Mouse (Mus musculus) frontal cortex, adult 2 months (tissue): ENCODE measurements around the gene Lipc. TPM values are rescaled to one million over a fixed set of nuclear protein-coding genes. Genes with fewer than 3 reads are reported as not detected.

Experiments used
- DNase-seq, 2 experiments: peaks; one replicate each; pipeline ENCODE4 v3.0.0; 2022; ENCODE audit warnings: low spot score in 1 of 2; ENCODE audit errors: extremely low spot score in 1 of 2
- polyA plus RNA-seq: library from polyadenylated mRNA; depleted of rRNA; stranded (reverse); fragments of >200 nt; gene quantifications from 2 replicates; pipeline ENCODE4 v1.2.3, GENCODE M21; 2012

Lipc gene
- polyA plus RNA-seq, 1 experiment, result 0.58 TPM

GRCm38 (mm10) chr9:70832231-70832630 lies 119.8 kb downstream of the Lipc start:
- no peak for DNase-seq

- no peak for DNase-seq
These were observed 121.0 kb downstream of the Lipc start for GRCm38 (mm10) chr9:70830844-70831529.

DNA sequence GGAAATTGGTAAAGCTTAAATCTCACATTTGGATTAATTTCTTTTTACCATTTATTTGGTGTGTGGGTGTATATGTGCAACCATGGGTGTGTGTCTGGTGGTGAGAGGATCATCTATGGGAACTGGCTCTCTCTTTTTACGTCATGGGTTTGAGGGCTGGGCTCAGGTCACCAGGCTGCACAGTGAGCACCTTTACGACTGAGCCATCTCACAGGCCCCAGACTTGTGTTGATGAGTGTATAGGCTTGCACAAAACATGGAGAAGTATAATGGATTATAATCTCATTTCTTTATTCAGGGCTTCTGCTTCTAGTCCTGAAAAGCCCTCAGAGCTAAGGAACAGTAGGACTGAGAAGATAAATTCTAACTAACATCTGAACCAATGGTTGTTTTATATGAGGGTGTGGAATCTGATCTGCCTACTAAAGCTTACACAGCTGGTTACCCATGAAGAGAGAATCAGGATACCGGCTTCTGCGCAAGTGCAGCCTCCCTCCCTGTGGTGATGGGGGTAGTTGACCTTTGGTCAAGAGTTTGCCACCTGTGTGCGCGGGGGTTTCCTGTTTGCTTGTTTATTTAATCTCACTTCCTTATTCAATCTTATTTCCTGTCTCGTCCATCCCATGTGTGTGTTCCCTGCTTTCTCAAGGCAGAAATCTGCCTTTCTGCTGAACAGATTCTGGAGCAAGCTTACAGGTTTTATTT lies 122.1 kb downstream of the Lipc start:
- no peak for DNase-seq

DNA sequence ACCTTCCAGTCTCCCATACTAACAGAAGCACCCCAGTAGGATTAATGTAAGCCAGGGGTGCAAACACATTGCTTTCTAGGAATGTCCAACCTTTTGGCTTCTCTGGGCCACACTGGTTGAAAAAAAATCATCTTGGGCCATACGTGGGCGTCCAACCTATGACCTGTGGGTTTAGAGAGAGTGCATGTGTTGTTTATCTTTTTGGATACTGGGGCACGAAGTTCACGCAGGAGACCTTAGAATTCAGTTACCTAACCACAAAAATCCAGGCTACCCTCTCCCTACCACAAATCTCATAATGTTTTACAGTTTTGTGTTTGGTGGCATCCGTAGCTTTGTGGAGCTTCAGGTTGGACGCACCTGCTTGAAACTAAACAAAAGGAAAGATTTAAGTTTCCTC lies 124.1 kb downstream of the Lipc start:
- no peak for DNase-seq

DNA sequence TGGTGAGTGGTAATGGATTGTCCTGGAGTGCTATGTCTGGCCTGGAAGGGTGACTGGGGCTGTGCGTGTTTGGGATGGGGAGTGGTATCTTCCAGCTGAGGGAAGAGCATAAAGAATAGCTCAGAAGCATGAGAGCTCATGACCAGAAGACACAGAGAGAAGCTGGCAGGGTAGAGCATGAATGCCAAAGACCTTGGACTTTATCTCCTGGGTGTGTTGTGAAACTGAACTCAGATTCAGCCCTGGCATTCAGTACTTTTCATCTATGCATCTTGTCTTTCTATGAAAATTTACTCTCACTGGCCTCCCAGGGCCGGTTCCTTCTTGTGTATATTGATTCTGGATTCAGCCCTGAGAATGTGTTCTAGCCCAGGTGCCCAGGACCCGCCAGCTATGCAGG lies 127.9 kb downstream of the Lipc start:
- no peak for DNase-seq

GRCm38 (mm10) chr9:70818739-70819138 lies 133.3 kb downstream of the Lipc start:
- DNase-seq, result no peak

DNA sequence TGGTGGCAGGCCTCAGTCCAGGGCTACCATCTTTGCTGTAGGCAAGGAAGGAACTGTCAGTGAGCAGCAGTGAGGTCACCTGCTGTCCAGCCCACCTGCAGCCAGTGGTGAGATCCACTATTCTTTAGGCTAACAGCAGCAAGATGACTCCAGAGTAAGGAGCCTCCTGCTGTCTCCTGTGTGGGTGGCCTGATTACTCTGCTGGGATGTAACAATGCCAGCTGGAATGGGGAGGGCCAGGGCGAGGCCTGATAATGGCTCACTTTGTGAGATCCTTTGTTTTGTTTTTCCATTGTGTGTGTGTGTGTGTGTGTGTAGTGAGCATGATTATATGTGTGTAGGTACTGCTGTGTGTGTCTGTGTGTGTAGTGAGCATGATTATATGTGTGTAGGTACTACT lies 134.6 kb downstream of the Lipc start:
- DNase-seq, result peak in 1 of 2 experiments; percentile 24

GRCm38 (mm10) chr9:70816701-70817305 lies 135.2 kb downstream of the Lipc start:
- DNase-seq, result peak; percentile 65 to 66

GRCm38 (mm10) chr9:70812551-70812950 lies 139.5 kb downstream of the Lipc start:
- DNase-seq, result no peak

DNA sequence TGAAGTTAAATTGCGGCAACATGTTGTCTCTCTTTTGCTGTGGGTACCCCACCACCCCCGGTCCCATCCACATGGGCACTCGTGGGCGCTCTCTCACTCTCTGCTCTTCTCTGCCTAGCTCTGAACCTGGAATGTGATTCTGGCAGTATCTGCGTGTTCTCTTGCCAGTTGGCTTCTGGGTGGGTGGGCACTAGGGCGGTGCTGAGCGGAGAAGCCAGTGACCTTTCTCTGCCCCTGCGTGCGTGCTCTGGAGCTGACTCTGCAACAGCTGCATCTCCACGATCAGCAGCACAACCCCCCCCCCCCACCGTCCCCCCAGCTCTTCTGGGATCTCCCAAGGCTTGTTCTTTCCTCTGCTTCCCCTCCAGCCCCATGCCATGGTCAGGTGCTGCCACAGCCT lies 144.3 kb downstream of the Lipc start:
- DNase-seq, result no peak

DNA sequence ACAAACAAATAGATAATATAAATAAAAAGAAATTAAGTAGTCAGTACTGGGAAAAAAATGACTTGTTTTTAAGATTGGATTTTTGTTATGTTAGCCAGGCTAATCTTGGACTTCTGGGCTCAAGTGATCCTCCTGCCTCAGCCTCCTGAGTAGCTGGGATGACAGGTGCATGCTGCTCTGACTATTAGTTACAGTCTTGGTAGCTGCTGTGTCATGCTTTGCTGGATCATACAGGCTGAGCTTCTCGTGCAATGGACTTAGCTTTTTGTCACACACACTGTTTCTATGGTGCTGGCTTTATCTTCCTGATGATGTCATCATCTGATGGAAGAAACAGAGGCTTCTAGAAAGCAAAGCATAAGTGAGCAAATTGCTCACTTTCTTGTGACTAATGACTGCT lies 146.0 kb downstream of the Lipc start:
- no peak for DNase-seq

GRCm38 (mm10) chr9:70802816-70803215 lies 149.2 kb downstream of the Lipc start:
- no peak for DNase-seq

- DNase-seq, result no peak
These were observed 150.3 kb downstream of the Lipc start for GRCm38 (mm10) chr9:70801761-70802160.

GRCm38 (mm10) chr9:70800588-70801315 lies 151.3 kb downstream of the Lipc start:
- DNase-seq, result no peak

DNA sequence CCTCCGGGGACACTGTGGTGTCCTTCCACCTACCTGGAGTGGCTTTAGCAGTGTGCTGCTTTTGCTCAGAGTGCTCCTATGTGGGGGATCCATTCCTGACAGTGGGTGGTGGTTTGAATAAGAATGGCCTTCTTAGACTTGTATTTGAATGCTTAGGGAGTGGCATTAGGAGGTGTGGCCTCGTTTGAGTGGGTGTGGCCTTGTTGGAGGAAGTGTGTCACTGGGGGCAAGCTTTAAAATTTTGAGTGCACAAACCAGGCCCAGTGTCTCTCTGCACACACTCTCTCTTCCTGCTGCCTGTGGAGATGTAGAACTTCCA lies 156.6 kb downstream of the Lipc start:
- DNase-seq, result no peak

DNA sequence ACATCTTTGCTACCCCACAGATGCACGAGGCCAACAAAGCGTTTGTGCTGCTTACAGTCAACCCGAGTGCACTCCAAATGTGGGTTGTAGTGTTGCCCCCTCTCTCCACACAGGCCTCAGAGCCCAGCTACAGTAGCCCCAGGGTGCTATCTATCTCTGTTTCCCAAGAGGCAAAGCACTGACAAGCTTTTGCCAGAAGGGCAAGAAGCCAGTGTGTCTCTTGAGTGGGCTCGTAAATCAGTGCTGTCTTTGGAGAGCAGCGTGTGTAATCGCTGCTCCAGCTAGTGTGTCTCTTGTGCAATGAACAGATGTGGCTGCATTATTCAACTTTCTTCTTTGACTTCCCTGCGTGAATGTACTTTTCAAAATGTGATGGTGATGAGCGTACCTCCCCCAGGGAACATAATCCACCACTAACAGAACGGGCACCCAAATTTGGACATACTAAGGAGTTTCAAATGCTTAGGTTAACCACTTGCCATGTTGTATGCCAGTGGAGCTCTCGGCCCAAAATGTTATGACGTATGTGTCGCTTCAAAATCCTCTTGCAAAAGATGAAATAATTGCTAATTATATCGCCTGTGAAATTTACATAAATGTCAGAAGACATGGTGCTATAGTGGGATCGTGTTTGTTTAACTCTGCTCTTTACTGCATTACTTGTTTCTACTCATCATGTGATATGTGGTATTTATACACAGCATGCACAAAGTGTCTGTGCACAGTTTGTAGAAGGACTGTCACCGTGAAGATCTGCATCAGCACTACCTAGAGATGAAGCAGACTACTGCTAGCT lies 157.2 kb downstream of the Lipc start:
- DNase-seq, result peak; percentile 11 to 18

- no peak for DNase-seq
These were observed 161.4 kb downstream of the Lipc start for GRCm38 (mm10) chr9:70790621-70791020.

- peak; percentile 70 to 77 for DNase-seq
These were observed 163.3 kb downstream of the Lipc start for GRCm38 (mm10) chr9:70788705-70789104.

GRCm38 (mm10) chr9:70782191-70782590 lies 169.8 kb downstream of the Lipc start:
- no peak for DNase-seq

- no peak for DNase-seq
These were observed 176.5 kb downstream of the Lipc start for GRCm38 (mm10) chr9:70775517-70775916.

GRCm38 (mm10) chr9:70760974-70761373 lies 191.1 kb downstream of the Lipc start:
- no peak for DNase-seq
